8 mouse cellular contexts compared by ENCODE assay signal in genomic region chr2:75705162-75705752, GRCm38 (mm10). TPM values are rescaled to one million over a fixed set of nuclear protein-coding genes. Genes with fewer than 3 reads are reported as not detected.
A peak's percentile ranks its signal among the peaks of the same experiment; 100 is the strongest.
DNase-seq lines count a peak whose midpoint lies in the region; ATAC-seq lines count a peak whose summit lies in the region.

No protein-coding gene starts in this region.

- H3K9ac ChIP-seq in stomach, embryonic 16.5 days (ENCODE audit: low read length), result peak overlapping the region; percentile 99

- H3K9me3 ChIP-seq in forebrain, embryonic 10.5 days, result no peaks in the 10 kb centered on the region
- H3K9me3 ChIP-seq in stomach, embryonic 16.5 days (replicated peaks; ENCODE audit: control insufficient read depth, low read length), result peaks cover 5% of the 10 kb centered on the region; the same call in 1 of the 2 replicates

- peak overlapping the region; percentile 78 for H3K4me3 ChIP-seq in forebrain, embryonic 10.5 days
- H3K4me3 ChIP-seq in stomach, embryonic 16.5 days (replicated peaks; ENCODE audit: low read length), result peak overlapping the region; percentile 95

- peaks cover 69% of the 10 kb centered on the region for H3K4me1 ChIP-seq in forebrain, embryonic 10.5 days
- peaks cover 34% of the 10 kb centered on the region for H3K4me1 ChIP-seq in stomach, embryonic 16.5 days (ENCODE audit: control insufficient read depth, insufficient read depth, low read length)

- peak overlapping the region; percentile 97 for H3K27ac ChIP-seq in forebrain, embryonic 10.5 days
- H3K27ac ChIP-seq in stomach, embryonic 16.5 days (ENCODE audit: low read length), result peak overlapping the region; percentile 99

- DNase-seq in adrenal gland, postnatal 36 days, result peak; percentile 68 to 78
- no peak for DNase-seq in adrenal gland, adult 8-10 months
- peak; percentile 84 for DNase-seq in 416B (ENCODE audit: low read depth)
- DNase-seq in forebrain, embryonic 10.5 days (ENCODE audit: extremely low spot score, low spot score), result no peak
- DNase-seq in kidney, adult 8-10 months, result peak; percentile 75 to 76
- peak; percentile 69 for DNase-seq in lung, postnatal 14 days
- DNase-seq in thymus, postnatal 10 days (ENCODE audit: low spot score in 2 of 2), result no peak

- H3K27me3 ChIP-seq in forebrain, embryonic 10.5 days (ENCODE audit: poor library complexity, severe bottlenecking), result no peaks in the 10 kb centered on the region
- no peaks in the 10 kb centered on the region for H3K27me3 ChIP-seq in stomach, embryonic 16.5 days (ENCODE audit: control insufficient read depth, insufficient read depth, low read length)

- H3K36me3 ChIP-seq in forebrain, embryonic 10.5 days (replicated peaks), result no peaks in the 10 kb centered on the region
- no peaks in the 10 kb centered on the region for H3K36me3 ChIP-seq in stomach, embryonic 16.5 days (ENCODE audit: control insufficient read depth, insufficient read depth, low read length)

- peak; percentile 13; the same call in 1 of the 2 replicates for ATAC-seq in stomach, embryonic 16.5 days (ENCODE audit: insufficient read depth, low FRiP score)

- 37% methylated on average over 19 of the region's 19 CpGs for whole genome bisulfite sequencing in forebrain, embryonic 10.5 days
- 12% methylated on average over 19 of the region's 19 CpGs for WGBS in stomach, embryonic 16.5 days

- peak overlapping the region; percentile 86 for H3K4me2 ChIP-seq in stomach, embryonic 16.5 days (ENCODE audit: low read depth, low read length)

RNA-seq across cellular contexts. Expression of gene Nfe2l2, which starts 0.8 kb away (rescaled TPM):
- 100 to 1,000 TPM; 120 to 130 TPM for total RNA-seq in adrenal gland, postnatal 36 days (2021)
- total RNA-seq in adrenal gland, adult 8-10 months (2022), result 100 to 1,000 TPM in 3 of 4 experiments, 10 to 100 TPM in 1; 93.7 to 115 (median 107) TPM
- polyA plus RNA-seq in forebrain, embryonic 10.5 days (2016; fragmentation: Nextera tagmentation; extraction: Ambion mirVana), result 23.8 and 26.5 TPM in 2 replicates
- polyA plus RNA-seq in stomach, embryonic 16.5 days (2015; fragmentation: Nextera tagmentation; extraction: Ambion mirVana), result 128 and 142 TPM in 2 replicates

RNA-seq across cellular contexts. Expression of gene Hnrnpa3, which starts 46.2 kb away (rescaled TPM):
- total RNA-seq in adrenal gland, postnatal 36 days (2021), result 100 to 1,000 TPM; 389 to 435 TPM
- total RNA-seq in adrenal gland, adult 8-10 months (2022), result 100 to 1,000 TPM; 269 to 378 (median 343) TPM
- 405 and 428 TPM in 2 replicates for polyA plus RNA-seq in forebrain, embryonic 10.5 days (2016; fragmentation: Nextera tagmentation; extraction: Ambion mirVana)
- 194 and 260 TPM in 2 replicates for polyA plus RNA-seq in stomach, embryonic 16.5 days (2015; fragmentation: Nextera tagmentation; extraction: Ambion mirVana)

Comparison
In these comparisons a context has a peak if more than half of its experiments do, and no peak if none do; other contexts are left out.
1. DNase-seq: peak in adrenal gland, postnatal 36 days (2 of 2), 416B (single experiment), kidney, adult 8-10 months (2 of 2) and lung, postnatal 14 days (single experiment); none in adrenal gland, adult 8-10 months (single experiment), forebrain, embryonic 10.5 days (single experiment) and thymus, postnatal 10 days (0 of 2).